Mouse (Mus musculus): Measurements from ENCODE around the gene Ghr. TPM values are rescaled to one million over a fixed set of nuclear protein-coding genes. Genes with fewer than 3 reads are reported as not detected.
A peak's percentile ranks its signal among the peaks of the same experiment; 100 is the strongest.

Gene Ghr
- polyA plus RNA-seq, 1 experiment from 2014 or later = 65.6 TPM

- WGBS (ENCODE audit: insufficient replicate concordance) = 77% methylated on average over 4 of the region's 4 CpGs
- DNase-seq = no peak
- Histone ChIP-seq H3K36me3 (replicated peaks; ENCODE audit: insufficient read depth, low read length) (no peaks in the 10 kb centered on the region), H3K27me3 (ENCODE audit: insufficient read depth, low read length) (no peaks in the 10 kb centered on the region), H3K27ac (ENCODE audit: low read depth) (no peak overlapping the region), H3K4me3 (ENCODE audit: low read depth, low read length) (no peak overlapping the region), H3K9me3 (ENCODE audit: low read length) (no peaks in the 10 kb centered on the region), H3K4me2 (ENCODE audit: low read depth, low read length) (no peak overlapping the region), H3K9ac (replicated peaks) (no peak overlapping the region), H3K4me1 (ENCODE audit: insufficient read depth) (no peaks in the 10 kb centered on the region)
- ATAC-seq = no peak
- TF ChIP-seq EP300 (IDR thresholded peaks at IDR 0.05; ENCODE audit: low read depth) (no peak), CTCF (IDR thresholded peaks at IDR 0.05; ENCODE audit: low read depth) (no peak)
Observed at GRCm38 (mm10) chr15:3469230-3469629, 114.1 kb downstream of the Ghr start.

- Histone ChIP-seq H3K4me2 (ENCODE audit: low read depth, low read length) (no peak overlapping the region), H3K4me1 (ENCODE audit: insufficient read depth) (no peaks in the 10 kb centered on the region), H3K9me3 (ENCODE audit: low read length) (no peaks in the 10 kb centered on the region)
Observed at GRCm38 (mm10) chr15:3466608-3467007, 116.7 kb downstream of the Ghr start.

GRCm38 (mm10) chr15:3464754-3465153 is 118.5 kb downstream of the Ghr start:
- H3K27ac ChIP-seq (ENCODE audit: low read depth) = peak overlapping the region; percentile 56; the same call in 1 of the 2 replicates

More at GRCm38 (mm10) chr15:3466608-3467007, 116.7 kb downstream of the Ghr start:
- WGBS (ENCODE audit: insufficient replicate concordance) = 70% methylated on average over 4 of the region's 4 CpGs
- H3K4me3 ChIP-seq (ENCODE audit: low read depth, low read length) = no peak overlapping the region
- no peaks in the 10 kb centered on the region for H3K27me3 ChIP-seq (ENCODE audit: insufficient read depth, low read length)
- DNase-seq (no peak), ATAC-seq (no peak)
- H3K9ac ChIP-seq (replicated peaks) = no peak overlapping the region
- no peak overlapping the region for H3K27ac ChIP-seq (ENCODE audit: low read depth)
- H3K36me3 ChIP-seq (replicated peaks; ENCODE audit: insufficient read depth, low read length) = no peaks in the 10 kb centered on the region
- TF ChIP-seq EP300 (IDR thresholded peaks at IDR 0.05; ENCODE audit: low read depth) (no peak), CTCF (IDR thresholded peaks at IDR 0.05; ENCODE audit: low read depth) (no peak)

GRCm38 (mm10) chr15:3456543-3456942 is 126.7 kb downstream of the Ghr start:
- Histone ChIP-seq H3K4me3 (ENCODE audit: low read depth, low read length) (no peak overlapping the region), H3K9ac (replicated peaks) (no peak overlapping the region), H3K36me3 (replicated peaks; ENCODE audit: insufficient read depth, low read length) (no peaks in the 10 kb centered on the region), H3K27me3 (ENCODE audit: insufficient read depth, low read length) (no peaks in the 10 kb centered on the region), H3K27ac (ENCODE audit: low read depth) (no peak overlapping the region), H3K4me2 (ENCODE audit: low read depth, low read length) (no peak overlapping the region), H3K4me1 (ENCODE audit: insufficient read depth) (0 out of 2 replicates have a peak, but pooled peaks cover 3% of the 10 kb centered on the region), H3K9me3 (ENCODE audit: low read length) (no peaks in the 10 kb centered on the region)
- WGBS (ENCODE audit: insufficient replicate concordance) = 80% methylated on average over 4 of the region's 4 CpGs
- ATAC-seq = no peak
- DNase-seq = no peak
- TF ChIP-seq EP300 (IDR thresholded peaks at IDR 0.05; ENCODE audit: low read depth) (no peak), CTCF (IDR thresholded peaks at IDR 0.05; ENCODE audit: low read depth) (no peak)

More at GRCm38 (mm10) chr15:3464754-3465153, 118.5 kb downstream of the Ghr start:
- H3K9ac ChIP-seq (replicated peaks) = no peak overlapping the region
- no peak overlapping the region for H3K4me3 ChIP-seq (ENCODE audit: low read depth, low read length)
- peak overlapping the region; percentile 11; the same call in 1 of the 2 replicates for H3K4me2 ChIP-seq (ENCODE audit: low read depth, low read length)
- H3K9me3 ChIP-seq (ENCODE audit: low read length) = no peaks in the 10 kb centered on the region
- WGBS (ENCODE audit: insufficient replicate concordance) = 57% methylated on average over 4 of the region's 4 CpGs
- H3K36me3 ChIP-seq (replicated peaks; ENCODE audit: insufficient read depth, low read length) = no peaks in the 10 kb centered on the region
- no peaks in the 10 kb centered on the region for H3K27me3 ChIP-seq (ENCODE audit: insufficient read depth, low read length)
- ATAC-seq (peak; percentile 96), DNase-seq (peak; percentile 17)
- H3K4me1 ChIP-seq (ENCODE audit: insufficient read depth) = no peaks in the 10 kb centered on the region
- TF ChIP-seq EP300 (IDR thresholded peaks at IDR 0.05; ENCODE audit: low read depth) (no peak), CTCF (IDR thresholded peaks at IDR 0.05; ENCODE audit: low read depth) (no peak)

GRCm38 (mm10) chr15:3455572-3455971 is 127.7 kb downstream of the Ghr start:
- peak overlapping the region; percentile 55; the same call in 1 of the 2 replicates for H3K27ac ChIP-seq (ENCODE audit: low read depth)
- no peaks in the 10 kb centered on the region for H3K36me3 ChIP-seq (replicated peaks; ENCODE audit: insufficient read depth, low read length)
- TF ChIP-seq CTCF (IDR thresholded peaks at IDR 0.05; ENCODE audit: low read depth) (no peak), EP300 (IDR thresholded peaks at IDR 0.05; ENCODE audit: low read depth) (peak; percentile 18; the same call in 1 of the 2 replicates)
- H3K4me1 ChIP-seq (ENCODE audit: insufficient read depth) = 0 out of 2 replicates have a peak, but pooled peaks cover 3% of the 10 kb centered on the region
- no peak overlapping the region for H3K4me3 ChIP-seq (ENCODE audit: low read depth, low read length)
- peak; percentile 79 for ATAC-seq
- H3K9ac ChIP-seq (replicated peaks) = no peak overlapping the region
- H3K27me3 ChIP-seq (ENCODE audit: insufficient read depth, low read length) = no peaks in the 10 kb centered on the region
- no peak for DNase-seq
- no peaks in the 10 kb centered on the region for H3K9me3 ChIP-seq (ENCODE audit: low read length)
- H3K4me2 ChIP-seq (ENCODE audit: low read depth, low read length) = no peak overlapping the region

GRCm38 (mm10) chr15:3452080-3452752 is 131.1 kb downstream of the Ghr start:
- Histone ChIP-seq H3K27me3 (ENCODE audit: insufficient read depth, low read length) (no peaks in the 10 kb centered on the region), H3K9ac (replicated peaks) (no peak overlapping the region), H3K4me3 (ENCODE audit: low read depth, low read length) (no peak overlapping the region), H3K36me3 (replicated peaks; ENCODE audit: insufficient read depth, low read length) (no peaks in the 10 kb centered on the region), H3K27ac (ENCODE audit: low read depth) (no peak overlapping the region), H3K9me3 (ENCODE audit: low read length) (no peaks in the 10 kb centered on the region), H3K4me1 (ENCODE audit: insufficient read depth) (0 out of 2 replicates have a peak, but pooled peaks cover 5% of the 10 kb centered on the region), H3K4me2 (ENCODE audit: low read depth, low read length) (no peak overlapping the region)
- ATAC-seq (peak; percentile 81), DNase-seq (no peak)
- TF ChIP-seq CTCF (IDR thresholded peaks at IDR 0.05; ENCODE audit: low read depth) = no peak
- no peak for TF ChIP-seq EP300 (IDR thresholded peaks at IDR 0.05; ENCODE audit: low read depth)
- 49% methylated on average over 5 of the region's 5 CpGs for WGBS (ENCODE audit: insufficient replicate concordance)
